Mouse (Mus musculus): ENCODE results near the gene Grik3. TPM values are rescaled to one million over a fixed set of nuclear protein-coding genes. Genes with fewer than 3 reads are reported as not detected.

The Grik3 gene
- total RNA-seq (2012; rRNA removed), result under 0.01 TPM in 1 of 2 replicates, not detected in the other
- not detected for polyA plus RNA-seq (2012; ENCODE audit: insufficient read depth in 1 of 2, insufficient read length in 2 of 2, low read depth in 1 of 2, low replicate concordance in 2 of 2, missing spikeins in 1 of 2)

- Histone ChIP-seq H3K4me3 (ENCODE audit: control insufficient read depth in 1 of 2, insufficient read depth in 1 of 2, low read depth in 2 of 2, low read length in 2 of 2) (no peak within 1 kb of the TSS), H3K27me3 (ENCODE audit: control insufficient read depth in 1 of 2, insufficient read depth in 2 of 2, low read length in 2 of 2) (no peaks in the 10 kb centered on the region), H3K9me3 (replicated peaks; ENCODE audit: insufficient read depth, low read length) (no peaks in the 10 kb centered on the region), H3K79me2 (ENCODE audit: control insufficient read depth, insufficient read depth, low read length, poor library complexity) (no peaks in the 10 kb centered on the region), H3K4me1 (ENCODE audit: control insufficient read depth in 1 of 2, insufficient read depth in 2 of 2, low read length in 2 of 2) (no peaks in the 10 kb centered on the region), H3K36me3 (ENCODE audit: control insufficient read depth in 1 of 2, insufficient read depth in 2 of 2, low read length in 2 of 2) (no peaks in the 10 kb centered on the region), H3K9ac (ENCODE audit: control insufficient read depth, low read depth, low read length, poor library complexity, severe bottlenecking) (no peak within 1 kb of the TSS), H3K27ac (ENCODE audit: control insufficient read depth, low read depth, low read length) (no peak within 1 kb of the TSS)
- TF ChIP-seq MXI1 (IDR thresholded peaks at IDR 0.05; ENCODE audit: low read depth, low read length), result no peak
- no peak for TF ChIP-seq GATA1 (IDR thresholded peaks at IDR 0.05; ENCODE audit: low read depth, low read length)
- no peak for TF ChIP-seq ZC3H11A (IDR thresholded peaks at IDR 0.05; ENCODE audit: low read depth, low read length)
- TF ChIP-seq JUND (IDR thresholded peaks at IDR 0.05; ENCODE audit: low read depth, low read length), result no peak
- TF ChIP-seq MAX (IDR thresholded peaks at IDR 0.05; ENCODE audit: low read length), result no peak
- no peak for TF ChIP-seq GABPA (IDR thresholded peaks at IDR 0.05; ENCODE audit: low read depth, low read length)
- TF ChIP-seq RCOR1 (IDR thresholded peaks at IDR 0.05; ENCODE audit: low read depth, low read length), result no peak
- no peak for TF ChIP-seq ELF1 (IDR thresholded peaks at IDR 0.05; ENCODE audit: low read depth, low read length)
- no peak for TF ChIP-seq BHLHE40 (IDR thresholded peaks at IDR 0.05; ENCODE audit: borderline replicate concordance, low read depth, low read length)
- TF ChIP-seq ZMIZ1 (IDR thresholded peaks at IDR 0.05; ENCODE audit: low read depth, low read length), result no peak
- no peak for TF ChIP-seq MAFK (IDR thresholded peaks at IDR 0.05; ENCODE audit: borderline replicate concordance, low read depth, low read length)
- TF ChIP-seq MEF2A (IDR thresholded peaks at IDR 0.05; ENCODE audit: extremely low read depth, insufficient replicate concordance, low read depth, low read length, poor library complexity, severe bottlenecking), result no peak
- no peak for TF ChIP-seq SMC3 (IDR thresholded peaks at IDR 0.05; ENCODE audit: low read depth, low read length)
- TF ChIP-seq NRF1 (IDR thresholded peaks at IDR 0.05; ENCODE audit: insufficient read depth, low read depth, low read length, poor library complexity, severe bottlenecking), result no peak
- TF ChIP-seq MAZ (IDR thresholded peaks at IDR 0.05; ENCODE audit: low read depth, low read length), result no peak
- no peak for TF ChIP-seq E2F4 (IDR thresholded peaks at IDR 0.05; ENCODE audit: borderline replicate concordance, low read depth, low read length)
- no peak for TF ChIP-seq CTCF (IDR thresholded peaks at IDR 0.05 in 2 of 3, conservative IDR thresholded peaks at IDR 0.05 in 1 of 3; ENCODE audit: control insufficient read depth in 1 of 3, insufficient read depth in 1 of 3, low read depth in 2 of 3, low read length in 3 of 3, poor library complexity in 1 of 3, severe bottlenecking in 1 of 3)
- TF ChIP-seq CHD2 (IDR thresholded peaks at IDR 0.05; ENCODE audit: low read length), result no peak
- no peak for TF ChIP-seq USF2 (IDR thresholded peaks at IDR 0.05; ENCODE audit: borderline replicate concordance in 1 of 2, insufficient read depth in 1 of 2, low read depth in 1 of 2, low read length in 2 of 2)
- no peak for DNase-seq (ENCODE audit: low read depth, low spot score)
These were observed at the start of gene Grik3 for GRCm38 (mm10) chr4:125490661-125491504. TSS of gene Grik3 (plus strand) at chr4:125490700.

Data from MEL (cell line).